Mouse (Mus musculus) brain, embryonic 18.5 days (tissue): ENCODE results near the gene Pspn.

Experiments used
- DNase-seq: peaks from one replicate; pipeline ENCODE4 v3.0.0-alpha.2; 2012; ENCODE audit warnings: low read depth, low spot score

The Pspn gene

DNA sequence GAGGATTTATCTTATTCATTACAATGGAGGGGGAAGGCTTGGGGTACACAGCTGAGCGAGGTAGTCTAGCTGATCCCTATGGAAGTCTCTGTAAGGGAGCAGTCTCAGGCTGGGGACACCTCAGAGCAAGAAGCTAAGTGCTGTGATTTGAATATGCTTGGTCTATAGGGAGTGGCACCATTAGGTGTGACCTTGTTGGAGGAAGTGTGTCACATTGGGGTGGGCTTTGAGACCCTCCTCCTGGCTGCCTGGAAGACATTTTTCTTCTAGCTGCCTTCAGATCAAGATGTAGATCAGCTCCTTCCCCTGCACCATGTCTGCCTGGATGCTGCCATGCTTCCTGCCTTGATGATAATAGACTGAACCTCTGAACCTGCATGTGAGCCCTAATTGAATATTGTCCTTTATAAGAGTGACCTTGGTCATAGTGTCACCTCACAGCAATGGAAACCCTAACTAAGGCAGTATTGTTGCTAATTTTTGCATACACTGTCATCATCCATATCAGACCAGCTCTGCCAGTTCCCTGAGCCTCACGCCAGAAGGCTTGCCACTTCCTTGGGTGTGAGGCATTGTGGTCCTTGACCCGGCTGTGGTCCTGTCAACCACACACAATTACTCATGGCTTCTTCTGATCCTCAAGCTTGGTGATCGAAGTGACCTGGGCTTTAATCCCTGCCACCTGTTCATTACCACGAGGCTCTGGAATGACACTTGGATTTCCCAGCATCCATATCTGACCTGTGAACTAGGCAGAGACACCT, 37.0 kb downstream of the Pspn start:
- no peak for DNase-seq

DNA sequence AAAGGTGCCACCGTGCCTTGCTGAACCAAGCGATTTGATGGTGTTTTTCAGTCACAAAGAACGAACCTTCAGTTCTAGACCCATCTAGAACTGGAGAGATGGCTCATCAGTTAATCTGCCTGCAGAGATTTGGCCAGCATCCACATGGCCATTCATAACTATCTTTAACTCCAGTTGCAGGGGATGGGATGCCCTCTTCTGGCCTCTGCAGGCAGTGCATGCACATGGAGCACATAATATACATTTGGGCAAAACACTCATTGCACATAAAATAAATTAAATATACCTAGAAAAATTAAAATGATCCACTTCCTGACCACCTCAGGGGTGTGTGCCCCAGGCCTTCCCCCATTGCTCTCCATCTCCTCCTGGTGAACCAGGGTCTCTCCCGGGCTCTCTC, 37.9 kb downstream of the Pspn start:
- DNase-seq = no peak

DNA sequence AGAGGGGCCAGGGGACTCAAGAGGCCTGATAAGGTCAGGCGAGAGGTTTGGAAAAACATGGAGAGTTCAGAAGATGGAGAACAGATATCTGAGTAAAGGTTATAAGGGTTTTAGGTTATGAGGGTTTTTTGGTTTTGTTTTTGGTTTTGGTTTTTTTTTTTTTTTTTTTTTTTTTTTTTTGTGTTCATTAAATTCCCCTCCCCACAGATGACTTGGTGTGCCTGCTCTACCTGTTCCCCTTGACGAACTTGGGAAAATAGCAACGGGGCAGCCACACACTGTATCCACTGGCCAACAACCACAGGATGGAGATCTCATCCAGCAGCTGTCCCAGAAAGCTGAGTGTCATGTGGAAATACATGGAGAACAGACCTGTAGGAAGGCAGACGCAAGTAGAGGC, 41.2 kb downstream of the Pspn start:
- DNase-seq = no peak

DNA sequence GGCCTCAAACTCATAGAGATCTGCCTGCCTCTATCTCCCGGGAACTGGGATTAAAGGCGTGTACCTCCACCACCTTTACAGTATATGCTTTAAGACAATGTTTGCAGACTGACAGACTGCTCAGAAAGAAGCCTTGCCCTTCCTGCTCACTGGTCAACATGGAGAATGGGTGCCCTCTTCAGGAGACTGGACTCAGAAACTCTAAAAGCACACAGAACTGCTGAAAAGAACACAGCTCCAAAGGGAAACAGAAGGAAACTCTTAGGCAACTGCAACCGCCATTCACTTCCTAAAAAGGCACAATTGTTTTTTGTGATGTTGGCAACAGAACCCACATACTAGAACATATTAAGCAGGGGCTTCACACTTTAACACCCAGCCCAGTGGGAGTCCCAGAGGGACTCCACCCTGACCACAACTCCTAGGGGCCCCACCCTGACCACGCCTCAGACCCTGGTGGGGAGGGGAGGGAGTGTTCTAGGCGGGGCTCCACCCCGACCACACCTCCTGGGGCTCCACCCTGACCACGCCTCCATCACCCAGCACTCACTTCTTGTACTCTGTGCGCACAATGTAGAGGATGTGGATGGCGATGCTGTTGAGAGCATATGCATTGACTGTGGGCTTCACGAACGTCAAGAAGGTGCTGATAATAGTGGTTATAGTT, 41.9 kb downstream of the Pspn start:
- no peak for DNase-seq

DNA sequence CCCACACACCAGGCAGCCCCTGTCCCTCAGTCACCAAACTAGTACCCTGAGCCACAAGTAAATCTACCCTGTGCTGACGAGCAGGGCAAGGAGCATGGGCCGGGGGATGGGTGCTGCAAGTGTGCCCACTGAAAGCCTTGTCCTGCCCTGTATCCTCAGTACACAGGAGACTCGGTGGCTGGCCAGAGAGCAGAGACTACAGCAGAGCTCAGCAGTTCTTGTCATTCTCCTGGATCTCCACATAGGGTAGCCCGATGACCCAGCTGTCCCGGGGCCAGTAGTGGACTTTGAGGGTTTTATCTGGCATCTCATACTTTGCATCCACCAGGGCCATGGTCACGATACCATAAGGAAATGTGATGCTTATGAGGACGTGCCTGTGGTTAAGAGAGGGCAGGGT, 44.9 kb downstream of the Pspn start:
- no peak for DNase-seq

DNA sequence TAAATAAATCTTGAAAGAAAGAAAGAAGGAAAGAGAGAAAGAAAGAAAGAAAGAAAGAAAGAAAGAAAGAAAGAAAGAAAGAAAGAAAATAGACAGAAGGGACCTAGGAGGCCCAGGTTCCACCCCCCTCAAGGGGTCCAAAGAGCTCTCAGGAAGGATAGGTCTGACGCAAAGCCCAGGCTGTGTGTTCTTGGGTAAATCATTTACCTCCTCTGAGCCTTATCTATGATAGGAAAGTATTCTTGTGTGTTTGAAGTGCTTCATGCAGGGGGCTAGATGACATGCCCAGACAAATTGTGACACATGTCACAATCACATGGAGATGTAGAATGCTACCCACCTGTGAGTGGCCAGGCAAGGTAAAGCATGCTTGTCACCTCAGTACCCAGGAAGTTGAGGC, 47.2 kb downstream of the Pspn start:
- DNase-seq = no peak

DNA sequence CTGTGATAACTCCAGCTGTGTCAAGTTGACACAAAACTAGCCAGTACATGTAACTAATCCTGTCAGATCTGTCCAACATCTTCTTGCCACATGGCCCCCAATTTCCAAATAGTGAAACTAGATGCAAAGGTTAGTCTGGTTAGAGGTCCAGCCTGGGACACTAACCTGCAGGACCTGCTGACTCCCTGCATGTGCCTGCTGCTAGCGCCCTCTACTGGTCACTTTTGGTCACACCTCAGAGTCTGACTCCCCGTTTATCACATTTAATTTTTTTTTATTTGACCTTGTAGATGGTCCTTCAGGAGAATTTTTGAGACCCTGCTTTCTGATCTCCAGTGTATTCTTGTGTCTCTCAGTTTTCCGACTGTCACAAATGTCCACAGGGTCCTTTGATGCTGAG, 48.9 kb downstream of the Pspn start:
- no peak for DNase-seq
